Mouse (Mus musculus) stomach, embryonic 15.5 days (tissue): Measurements from ENCODE around the gene Kir3dl1. TPM values are rescaled to one million over a fixed set of nuclear protein-coding genes. Genes with fewer than 3 reads are reported as not detected.
"Not testable (repeated sequence)": the region's sequence is repeated elsewhere in the genome, so short reads cannot be mapped to it uniquely, and the experiment has no call there.

Source experiments
- ATAC-seq: fragments of 200-750 bp; cut with Nextera tagmentation; 2 replicates; pipeline ENCODE4 v1.8.0; 2017; ENCODE audit warnings: low read depth, moderate number of reproducible peaks, moderate TSS enrichment; ENCODE audit not compliant: insufficient read depth, low FRiP score
- H3K27ac ChIP-seq: fragments of 300-500 bp; sonication (generic); 2 replicates; pipeline ENCODE4 v1.5.1; 2015; ENCODE audit warnings: mild to moderate bottlenecking, inconsistent platforms
- H3K27me3 ChIP-seq: fragments of 300-500 bp; sonication (generic); replicated peaks from 2 replicates; pipeline ENCODE4 v1.6.1; 2015; ENCODE audit warnings: inconsistent platforms
- H3K36me3 ChIP-seq: fragments of 300-500 bp; sonication (generic); 2 replicates; pipeline ENCODE4 v1.6.1; 2015; ENCODE audit warnings: inconsistent platforms
- H3K4me1 ChIP-seq: fragments of 300-500 bp; sonication (generic); 2 replicates; pipeline ENCODE4 v1.6.1; 2015; ENCODE audit warnings: inconsistent platforms
- H3K4me2 ChIP-seq: fragments of 300-500 bp; sonication (generic); 2 replicates; pipeline ENCODE4 v1.6.1; 2015; ENCODE audit warnings: mild to moderate bottlenecking, inconsistent platforms
- H3K4me3 ChIP-seq: fragments of 300-500 bp; sonication (generic); replicated peaks from 2 replicates; pipeline ENCODE4 v1.5.1; 2015; ENCODE audit warnings: inconsistent platforms
- H3K9ac ChIP-seq: fragments of 300-500 bp; sonication (generic); 2 replicates; pipeline ENCODE4 v1.6.1; 2015; ENCODE audit warnings: inconsistent platforms
- H3K9me3 ChIP-seq: fragments of 300-500 bp; sonication (generic); 2 replicates; pipeline ENCODE4 v1.6.1; 2016; ENCODE audit warnings: inconsistent platforms
- WGBS: fragments of 180-500 bp; shearing (Covaris S2); methylation state at CpG from one replicate; pipeline ENCODE4 v1.1.7; 2015; 5-methylcytosine and 5-hydroxymethylcytosine counted together
- polyA plus RNA-seq: library from polyadenylated mRNA; unstranded; fragments of >200 nt; fragmentation: Nextera tagmentation; extraction: Ambion mirVana; gene quantifications from 2 replicates; pipeline ENCODE4 v1.2.1, GENCODE M21; 2015

The Kir3dl1 gene
- not detected in 2 replicates for polyA plus RNA-seq

DNA sequence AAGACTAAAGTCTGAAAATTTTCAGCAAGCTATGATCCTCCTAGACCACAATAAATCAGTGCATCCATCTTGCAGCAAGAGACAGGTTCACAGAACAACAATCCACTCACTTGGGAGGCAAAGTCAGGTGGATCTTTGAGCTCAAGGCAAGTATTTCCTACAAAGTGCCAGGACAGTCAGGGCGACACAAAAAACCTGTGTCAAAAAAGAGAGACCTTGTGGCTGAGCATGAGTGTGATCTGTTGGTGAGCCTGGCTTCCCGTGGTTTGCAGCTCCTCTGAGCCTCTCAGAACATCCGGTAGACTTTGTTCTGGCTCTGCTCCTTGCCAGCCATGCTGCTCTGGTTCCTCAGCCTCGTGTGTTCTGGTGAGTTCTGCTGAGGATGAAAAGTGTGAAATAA is at the start of gene Kir3dl1:
TSS of gene Kir3dl1 (plus strand) at position 301 of the 400 bp plus-strand sequence.
- not testable (repeated sequence) for H3K9ac ChIP-seq, H3K4me1 ChIP-seq, H3K36me3 ChIP-seq, ATAC-seq, H3K27ac ChIP-seq, H3K9me3 ChIP-seq, H3K4me3 ChIP-seq, H3K4me2 ChIP-seq, H3K27me3 ChIP-seq
- 72% methylated on average over 4 of the region's 4 CpGs for WGBS

DNA sequence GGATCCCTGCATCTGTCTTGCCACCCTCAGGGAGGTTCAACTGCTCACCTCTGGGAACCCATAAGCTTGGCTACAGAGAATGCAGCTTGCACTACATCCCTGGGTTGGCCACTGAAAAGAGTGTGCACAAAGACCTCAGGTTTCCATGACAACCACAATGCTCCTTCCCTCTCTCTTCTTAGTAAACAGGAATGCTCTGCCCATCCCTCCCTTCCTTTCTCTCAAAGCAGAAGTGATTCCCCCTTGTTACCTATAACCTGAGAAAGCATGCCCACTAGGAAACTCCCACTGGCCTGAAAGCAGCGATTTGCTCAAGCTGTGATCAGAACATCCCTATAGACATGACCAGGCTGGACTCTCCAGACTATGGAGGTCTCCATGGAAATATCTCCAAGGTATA is 26.2 kb downstream of the Kir3dl1 start, which contains the start of gene Kir3dl2:
TSS of gene Kir3dl2 (minus strand) at position 101 of the 400 bp plus-strand sequence.
- not testable (repeated sequence) for ATAC-seq, H3K4me3 ChIP-seq, H3K9ac ChIP-seq, H3K9me3 ChIP-seq, H3K4me2 ChIP-seq, H3K4me1 ChIP-seq, H3K27me3 ChIP-seq, H3K36me3 ChIP-seq, H3K27ac ChIP-seq
- WGBS: 58% methylated on average over 1 of the region's 1 CpGs

DNA sequence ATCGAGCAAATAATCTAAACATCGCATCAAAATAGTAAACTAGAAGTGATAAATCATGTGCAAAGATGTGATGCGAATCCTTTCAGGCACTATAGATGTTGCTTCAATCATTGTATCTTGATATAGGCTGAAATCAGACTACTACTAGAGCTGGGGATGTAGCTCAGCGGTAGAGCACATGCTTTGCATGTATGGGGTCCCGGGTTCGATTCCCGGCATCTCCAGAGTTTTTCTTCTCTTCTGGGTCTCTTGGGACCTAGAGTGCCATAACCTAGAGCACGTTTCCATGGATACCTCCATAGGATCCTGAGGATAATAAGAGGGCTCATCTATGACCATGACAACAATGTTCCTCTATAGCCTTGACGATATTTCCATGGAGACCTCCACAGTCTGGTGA is 51.3 kb downstream of the Kir3dl1 start:
- H3K27ac ChIP-seq, H3K9ac ChIP-seq, H3K9me3 ChIP-seq, H3K4me1 ChIP-seq, H3K4me3 ChIP-seq, H3K36me3 ChIP-seq, ATAC-seq, H3K4me2 ChIP-seq, H3K27me3 ChIP-seq: not testable (repeated sequence)
- 86% methylated on average over 9 of the region's 9 CpGs for WGBS

Other genes with a start within 250 kb of the Kir3dl1 start
- 384 and 393 TPM in 2 replicates for gene Bex3, start 247.7 kb upstream of the Kir3dl1 start, polyA plus RNA-seq
- gene Kir3dl2, start 26.1 kb downstream of the Kir3dl1 start, polyA plus RNA-seq: not detected in 2 replicates
- 7.2 and 9.0 TPM in 2 replicates for gene Tceal3, start 72.8 kb downstream of the Kir3dl1 start, polyA plus RNA-seq
- 8.6 and 8.8 TPM in 2 replicates for gene Tceal1, start 190.0 kb downstream of the Kir3dl1 start, polyA plus RNA-seq
- 490 and 503 TPM in 2 replicates for gene Morf4l2, start 225.7 kb downstream of the Kir3dl1 start, polyA plus RNA-seq